Mouse (Mus musculus) right cerebral cortex, postnatal 36 days (tissue): ENCODE measurements around the gene Myo7a.

Experiments
- DNase-seq, 2 experiments: peaks; one replicate each; pipeline ENCODE4 v3.0.0; 2022; ENCODE audit warnings: low spot score in 2 of 2, mixed read lengths in 1 of 2

Myo7a gene

DNA sequence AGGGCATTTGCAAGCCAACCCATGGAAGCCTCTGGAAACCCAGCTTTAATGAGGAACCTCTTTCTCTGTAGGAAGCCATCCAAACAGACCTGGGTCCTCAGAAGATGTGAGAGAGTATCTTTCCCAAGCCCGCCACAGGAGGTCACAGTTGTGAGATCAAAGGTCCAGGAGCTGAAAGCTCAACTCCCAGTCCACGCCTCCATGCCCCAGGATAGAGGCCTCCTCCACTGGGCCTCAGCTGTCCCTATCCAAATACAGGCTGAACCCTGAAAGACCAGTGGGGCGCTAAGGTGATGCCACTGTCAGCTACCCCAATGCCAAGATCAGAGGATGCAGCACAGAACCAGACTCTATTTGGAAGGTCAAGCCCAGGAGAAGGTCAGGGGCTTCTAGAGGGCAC, 23.3 kb upstream of the Myo7a start:
- DNase-seq: no peak

DNA sequence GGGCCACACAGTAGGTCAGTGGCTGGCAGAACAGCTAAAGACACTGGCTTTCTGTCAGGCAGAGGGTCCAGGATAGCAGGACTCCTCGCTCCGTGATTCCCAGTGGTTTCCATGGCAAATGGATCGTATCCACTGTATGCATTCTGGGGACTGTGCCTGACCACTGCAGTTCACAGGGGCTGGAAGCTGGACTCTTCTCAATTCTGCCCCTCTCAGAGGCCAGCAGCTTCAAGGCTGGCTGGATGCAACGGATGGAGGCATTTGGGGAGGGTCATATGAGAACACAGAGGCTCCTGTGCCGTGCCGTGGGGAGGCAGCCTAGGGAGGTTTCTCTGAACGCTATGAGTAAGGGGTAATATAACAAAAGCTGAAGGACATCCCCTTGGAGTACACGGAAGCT, 22.9 kb upstream of the Myo7a start:
- DNase-seq: no peak

DNA sequence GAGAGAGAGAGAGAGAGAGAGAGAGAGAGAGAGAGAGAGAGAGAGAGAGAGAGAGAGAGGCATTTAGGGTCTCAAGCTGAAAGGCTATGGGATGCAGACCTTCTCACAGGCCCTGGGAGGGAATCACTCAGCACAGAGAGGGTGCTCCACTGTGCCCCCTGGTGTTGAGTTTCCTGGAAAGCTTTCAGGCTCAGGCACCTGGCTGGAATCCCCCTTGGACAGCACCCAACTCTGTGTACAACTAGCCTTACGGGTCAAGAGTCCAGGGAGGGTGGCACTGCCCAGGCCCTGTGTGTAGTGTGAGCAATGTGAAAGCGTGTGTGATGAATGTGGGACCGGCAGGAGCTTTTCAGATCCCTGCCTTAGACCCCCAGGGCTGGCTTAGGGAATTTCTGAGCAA, 21.9 kb upstream of the Myo7a start:
- no peak for DNase-seq

DNA sequence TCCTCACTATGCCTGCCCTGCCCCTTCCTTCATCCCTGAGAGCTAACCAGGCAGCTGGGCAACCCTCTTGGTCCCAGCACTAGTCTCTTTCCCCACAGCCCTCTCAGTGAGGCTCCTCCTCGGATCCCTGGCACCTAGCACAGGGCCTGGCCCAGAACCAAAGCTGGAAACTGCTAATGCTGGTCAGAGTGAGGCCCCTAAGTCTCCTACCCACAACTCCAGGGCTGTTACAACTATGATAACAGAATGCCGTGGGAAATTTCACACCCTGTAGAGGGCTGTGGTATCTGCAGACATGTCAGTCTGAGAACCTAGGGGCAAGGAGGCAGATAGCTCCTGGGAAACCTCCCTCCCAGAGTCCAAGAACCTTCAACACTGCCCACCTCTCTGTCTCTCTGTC, 21.3 kb upstream of the Myo7a start:
- no peak for DNase-seq

DNA sequence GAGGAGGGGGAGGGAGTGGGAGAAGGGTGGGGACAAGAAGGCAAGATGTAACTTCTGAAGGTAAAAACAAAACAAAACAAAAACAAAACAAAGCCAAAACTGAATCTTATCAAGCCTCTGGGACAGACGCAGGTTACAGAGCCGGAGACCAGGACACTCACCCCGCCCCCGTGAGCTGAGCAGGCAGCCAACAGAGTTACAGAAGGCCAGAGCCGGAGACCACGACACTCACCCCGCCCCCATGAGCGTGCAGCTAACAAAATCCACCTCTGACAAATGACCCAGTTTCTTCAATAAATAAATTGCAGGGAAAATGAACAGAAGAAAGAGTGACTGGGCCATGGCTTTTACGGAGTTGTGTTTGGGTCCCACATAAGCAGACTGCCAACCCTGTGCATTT, 19.9 kb upstream of the Myo7a start:
- DNase-seq: no peak

DNA sequence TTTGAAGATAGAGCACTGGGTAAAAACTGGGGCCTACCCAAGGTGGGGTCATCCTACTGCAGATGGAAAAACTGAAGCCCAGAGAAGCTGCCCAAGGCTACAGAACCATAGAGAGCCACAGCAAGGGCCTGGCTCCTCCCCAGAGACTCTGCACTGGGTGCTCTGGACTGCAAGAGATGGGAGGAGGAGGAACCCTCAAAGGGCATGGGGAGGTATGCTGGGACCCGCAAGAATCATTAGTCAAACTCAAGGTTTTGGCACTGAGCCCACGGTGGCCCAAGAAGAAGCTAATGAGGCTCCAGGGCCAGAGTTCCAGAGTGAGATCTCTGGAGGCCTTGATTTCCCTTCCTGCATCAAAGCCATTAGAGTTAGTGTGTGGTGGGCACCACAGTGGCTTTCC, 18.7 kb upstream of the Myo7a start:
- no peak for DNase-seq

DNA sequence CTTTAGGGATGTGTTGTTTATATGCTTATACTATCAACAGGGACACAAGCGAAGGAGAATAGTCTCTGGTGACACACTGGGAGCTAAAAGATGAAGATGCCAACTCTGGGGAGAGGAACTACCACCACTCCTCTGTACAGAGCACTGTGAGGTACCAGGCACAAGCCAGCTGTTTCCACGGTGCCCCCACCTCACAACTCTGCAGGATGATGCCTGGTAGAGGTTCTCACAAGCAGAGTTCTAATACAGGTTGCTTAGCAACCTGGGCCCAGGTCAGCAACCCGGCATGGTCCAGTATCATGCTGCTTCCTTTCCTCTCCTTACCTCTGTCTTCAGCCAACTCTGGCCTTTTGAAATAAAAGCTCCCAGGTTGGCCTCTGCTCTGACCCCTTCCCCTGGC, 18.3 kb upstream of the Myo7a start:
- no peak for DNase-seq

DNA sequence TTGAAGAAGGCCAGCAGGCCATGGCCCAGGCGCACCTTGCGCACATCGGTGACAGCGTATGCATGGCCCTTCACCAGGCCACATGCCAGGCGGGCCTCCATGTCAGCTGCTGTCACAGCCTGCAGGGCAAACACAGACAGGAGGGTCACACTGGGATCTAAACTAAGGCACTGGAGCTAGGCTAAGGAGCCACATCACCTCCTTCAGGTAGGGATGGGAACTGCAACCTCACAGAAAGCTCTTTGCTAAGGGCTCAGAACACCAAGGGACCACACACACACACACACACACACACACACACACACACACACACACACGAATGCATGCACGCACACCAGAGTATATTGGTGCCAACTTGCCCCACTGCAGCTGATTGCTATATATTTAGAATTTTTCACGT, 12.4 kb upstream of the Myo7a start:
- DNase-seq: no peak

DNA sequence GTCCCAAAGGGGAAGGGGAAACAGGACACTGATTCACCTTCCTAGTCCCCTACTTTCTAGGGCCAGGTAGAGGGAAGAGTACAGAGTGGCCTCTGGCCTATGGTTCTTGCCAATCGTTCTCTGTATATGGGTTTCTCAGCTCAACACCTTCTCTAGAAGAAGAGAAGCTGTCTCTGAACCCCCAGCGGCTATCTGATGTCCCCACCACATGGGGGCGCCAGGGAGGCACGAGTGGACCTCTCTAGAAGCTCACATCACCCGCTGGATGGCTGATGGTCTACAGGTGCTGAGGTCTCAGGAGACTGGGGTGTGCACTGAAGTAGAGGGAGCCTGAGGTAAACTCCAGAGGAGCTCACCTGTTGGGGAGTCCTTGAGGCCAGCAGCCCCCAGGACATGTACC, 6.1 kb upstream of the Myo7a start:
- no peak for DNase-seq

DNA sequence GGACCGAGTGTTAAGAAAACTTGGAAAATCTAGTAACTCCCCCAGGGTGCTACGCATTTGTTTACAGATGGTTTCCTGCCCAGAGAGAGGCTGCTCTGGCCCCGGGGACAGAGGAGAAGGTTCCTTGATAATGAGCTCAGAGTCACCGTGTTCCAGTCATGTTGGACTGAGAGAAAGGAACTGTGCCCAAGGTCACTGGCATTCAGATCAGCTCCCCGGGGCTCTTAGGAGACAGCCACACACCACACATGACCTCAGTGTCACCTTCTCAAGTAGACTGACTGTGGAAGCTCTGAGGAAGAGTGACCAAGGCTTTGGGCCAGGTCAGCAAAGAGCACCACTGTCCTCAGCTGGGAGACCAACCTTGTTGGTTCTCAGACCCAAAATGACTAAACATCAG, 5.4 kb upstream of the Myo7a start:
- DNase-seq: no peak

DNA sequence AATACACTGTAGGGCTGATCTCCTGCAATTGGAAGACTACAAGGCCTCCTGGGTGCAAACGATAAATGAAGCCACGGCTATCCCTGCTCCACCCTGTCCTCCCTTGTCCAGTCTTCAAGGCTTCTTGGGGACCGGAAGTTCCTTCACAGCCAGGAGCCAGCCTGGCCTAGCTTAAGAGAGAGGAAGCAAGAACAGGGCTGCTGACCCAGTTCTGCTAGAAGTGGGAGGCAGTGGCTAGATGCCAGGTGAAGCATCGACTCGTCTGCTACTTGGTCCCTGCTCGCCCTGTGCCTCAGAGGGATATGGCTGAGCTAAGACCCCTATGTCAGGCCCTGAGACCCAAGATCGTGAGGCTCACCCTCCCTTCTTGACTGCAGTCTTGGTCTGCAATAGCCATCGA, 2.3 kb upstream of the Myo7a start:
- DNase-seq: no peak

DNA sequence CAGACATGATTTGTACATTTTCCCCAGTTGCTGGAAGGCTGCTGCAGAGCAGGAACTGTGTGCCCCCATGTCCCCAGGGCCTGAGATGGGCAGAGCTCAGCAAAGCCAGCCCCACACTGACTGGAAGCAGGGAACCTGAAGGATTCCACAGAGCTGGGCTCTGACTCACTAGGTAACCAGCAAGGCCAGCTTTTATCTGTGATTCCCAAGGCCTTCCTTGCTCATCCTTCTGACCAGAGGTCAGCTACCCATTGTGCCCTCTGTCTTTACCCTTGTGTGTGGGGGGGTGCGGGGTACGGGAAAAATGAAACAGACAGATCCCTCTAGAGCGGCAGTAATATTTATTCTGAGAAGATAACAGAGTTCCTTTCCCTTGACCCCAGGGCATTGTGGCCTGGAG, 1.9 kb upstream of the Myo7a start:
- DNase-seq: no peak

DNA sequence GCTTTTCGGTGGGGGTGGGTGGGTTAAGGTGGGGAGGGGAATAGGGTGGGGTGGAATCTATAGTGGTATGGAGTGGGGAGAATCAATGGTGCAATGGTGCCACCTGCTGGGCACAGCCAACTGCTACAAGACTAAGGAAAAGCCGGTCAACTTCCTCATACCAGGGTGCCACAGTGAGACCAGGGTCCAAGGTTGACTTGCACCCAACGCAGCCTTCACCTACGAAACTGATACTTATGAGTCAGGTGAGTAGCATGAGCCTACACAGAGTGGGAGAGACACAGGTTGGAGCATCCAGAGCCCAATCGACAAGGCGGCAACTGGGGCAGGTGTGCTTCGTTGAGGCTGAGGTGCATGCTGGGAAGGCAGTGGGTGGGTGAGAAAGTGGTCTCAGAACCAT, 1.0 kb upstream of the Myo7a start:
- DNase-seq: peak in 1 of 2 experiments; percentile 68

DNA sequence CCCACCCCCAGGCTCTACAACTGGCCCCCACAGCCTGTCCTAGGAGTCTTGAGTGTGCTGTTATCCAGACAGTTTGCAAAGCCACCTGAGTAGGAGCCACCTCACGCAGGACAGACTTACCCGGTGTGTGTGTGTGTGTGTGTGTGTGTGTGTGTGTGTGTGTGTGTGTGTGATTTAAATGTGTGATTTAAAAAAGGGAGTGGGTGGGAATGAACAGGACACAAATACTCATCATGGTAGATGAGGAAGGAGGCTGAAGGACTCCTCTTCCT, 573 bp upstream of the Myo7a start:
- DNase-seq: no peak

DNA sequence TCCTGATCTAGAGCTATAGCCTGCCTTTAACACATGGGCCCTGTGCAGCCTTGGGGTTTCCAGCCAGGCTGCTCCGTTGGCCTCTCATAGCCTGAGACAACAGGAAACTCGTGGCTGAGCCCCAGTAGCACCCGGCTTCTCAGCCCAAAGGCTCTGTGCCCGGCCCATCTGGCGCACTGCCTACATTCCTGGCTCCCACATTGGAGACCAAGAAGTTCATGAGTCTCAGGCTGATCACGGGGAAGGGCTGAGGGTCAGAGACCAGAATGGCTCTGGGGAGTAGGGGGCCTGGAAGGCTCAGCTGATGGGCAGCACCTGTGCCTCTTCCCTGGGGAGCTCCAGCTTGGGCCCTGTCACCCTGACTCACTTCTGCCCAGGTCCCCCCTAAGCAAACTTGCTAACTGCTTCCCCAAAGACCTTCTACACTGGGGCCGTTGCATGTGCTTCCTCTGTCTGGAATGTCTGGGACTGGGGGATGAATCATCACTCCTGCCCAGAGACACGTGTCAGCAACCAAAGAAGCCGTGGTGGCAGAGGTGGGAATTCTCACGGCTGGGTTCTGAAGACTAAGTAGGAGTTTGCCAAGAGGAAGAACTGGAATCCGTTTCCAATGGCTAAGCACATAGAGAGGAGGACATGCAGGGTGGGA, 2.2 kb downstream of the Myo7a start:
- DNase-seq: no peak

DNA sequence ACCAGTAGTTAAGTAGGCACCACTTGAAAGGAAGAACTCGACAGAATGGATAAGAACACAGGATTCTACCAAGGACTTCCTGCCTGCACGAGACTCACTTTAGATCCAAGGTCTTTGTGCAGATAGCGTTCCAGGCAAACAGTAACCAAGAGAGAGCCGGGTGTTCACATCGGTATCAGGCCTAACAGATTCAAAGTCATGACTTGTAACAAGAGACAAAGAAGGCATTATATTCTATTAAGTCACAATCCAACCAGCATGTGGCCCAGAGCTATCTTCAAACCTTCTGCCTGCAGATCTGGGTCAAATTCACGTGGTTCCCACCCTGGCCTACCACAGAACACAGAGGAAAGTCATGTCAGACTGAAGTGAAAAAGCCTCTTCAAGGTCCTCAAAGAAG, 4.7 kb downstream of the Myo7a start:
- no peak for DNase-seq

DNA sequence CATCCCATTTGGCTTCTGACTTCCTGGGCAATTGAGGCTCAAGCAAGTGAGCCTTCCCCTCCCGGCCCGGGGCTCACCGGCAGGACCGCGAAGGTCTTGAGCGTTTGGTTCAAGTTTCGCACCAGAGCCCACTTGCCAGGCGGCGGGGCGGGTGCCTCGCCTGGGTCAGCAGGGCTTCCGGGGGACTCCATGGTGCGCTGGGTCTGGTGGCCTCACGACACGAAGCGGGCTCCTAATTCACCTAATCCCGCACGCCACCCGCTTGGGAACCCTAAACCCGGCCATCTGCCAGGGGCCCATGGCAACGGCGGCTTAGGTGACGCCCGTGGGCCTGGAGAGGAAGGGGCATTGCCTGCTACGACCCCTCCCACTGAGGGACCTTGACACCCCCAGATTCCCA, 8.1 kb downstream of the Myo7a start:
- DNase-seq: no peak

DNA sequence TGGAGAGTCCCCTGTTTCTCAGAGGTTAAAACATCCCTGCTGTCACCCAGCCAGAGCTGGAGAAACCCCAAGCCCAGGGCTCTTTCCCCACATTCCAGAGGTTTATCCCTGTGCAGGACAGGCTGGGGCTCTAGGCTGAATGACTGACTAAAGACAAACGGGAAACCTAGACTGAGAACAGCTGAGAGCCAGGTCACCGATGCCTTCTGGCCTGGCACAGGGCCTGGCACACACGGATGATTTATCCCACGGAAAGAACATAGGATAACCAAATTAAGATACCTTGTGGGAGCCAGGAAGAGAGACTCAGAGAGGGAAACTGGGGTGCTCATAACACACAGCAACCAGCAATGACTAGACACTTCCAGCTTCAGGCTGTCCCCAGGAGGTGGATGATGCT, 9.6 kb downstream of the Myo7a start:
- DNase-seq: no peak

DNA sequence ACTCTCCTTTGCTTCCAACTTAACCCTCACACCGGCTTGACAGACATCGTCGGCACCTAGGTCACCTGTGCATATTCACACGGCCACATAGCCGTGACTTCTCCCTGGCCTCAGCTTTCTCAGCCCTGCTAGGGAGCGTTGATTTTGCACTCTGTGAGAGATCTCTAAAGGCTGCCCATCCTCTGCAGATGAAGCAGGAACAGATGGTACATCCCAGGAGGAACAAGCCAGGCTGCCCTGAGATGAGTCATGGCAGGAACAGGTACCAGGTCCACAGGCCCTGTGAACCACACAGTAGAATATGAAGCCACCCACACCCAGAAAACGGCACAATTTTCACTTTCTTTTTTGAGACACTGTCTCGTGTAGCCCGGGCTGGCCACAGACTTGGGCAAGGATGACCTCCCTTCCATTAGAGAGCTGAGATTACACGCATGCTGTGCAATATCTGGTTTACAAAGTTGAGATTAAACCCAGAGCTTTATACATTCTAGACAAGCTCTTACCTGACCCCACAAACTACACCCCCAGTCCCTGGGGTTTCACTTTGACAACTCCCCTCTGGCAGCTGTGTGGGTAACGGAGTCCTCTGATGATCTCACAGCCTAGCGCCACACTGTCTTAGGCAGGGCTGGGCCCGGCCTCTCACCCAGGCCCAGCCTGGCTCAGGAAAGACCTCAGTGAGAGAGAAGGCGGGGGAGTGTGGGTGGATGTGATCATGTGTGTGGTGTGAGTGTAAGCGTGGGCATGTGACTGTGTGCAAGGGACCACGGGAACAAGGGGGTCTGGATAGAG, 10.5 kb downstream of the Myo7a start:
- DNase-seq: peak in 1 of 2 experiments; percentile 38

DNA sequence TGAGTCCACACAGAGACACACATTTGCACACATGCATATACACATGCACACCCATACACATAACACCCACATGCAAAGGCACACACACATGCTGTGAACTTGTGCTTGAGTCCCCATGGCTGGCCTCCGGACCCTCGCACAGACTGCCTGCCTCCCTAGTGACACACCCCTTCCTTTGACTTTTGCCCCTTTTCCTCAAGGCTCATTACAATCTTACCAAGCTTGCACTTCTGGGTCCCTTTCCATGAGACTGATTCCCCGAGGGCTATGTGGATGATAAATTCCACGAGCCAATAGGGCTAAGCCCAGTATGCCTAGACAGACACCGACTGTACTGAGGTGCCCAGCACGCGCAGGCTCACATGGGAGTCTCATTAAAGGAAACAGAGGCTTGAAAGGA, 13.1 kb downstream of the Myo7a start:
- no peak for DNase-seq

DNA sequence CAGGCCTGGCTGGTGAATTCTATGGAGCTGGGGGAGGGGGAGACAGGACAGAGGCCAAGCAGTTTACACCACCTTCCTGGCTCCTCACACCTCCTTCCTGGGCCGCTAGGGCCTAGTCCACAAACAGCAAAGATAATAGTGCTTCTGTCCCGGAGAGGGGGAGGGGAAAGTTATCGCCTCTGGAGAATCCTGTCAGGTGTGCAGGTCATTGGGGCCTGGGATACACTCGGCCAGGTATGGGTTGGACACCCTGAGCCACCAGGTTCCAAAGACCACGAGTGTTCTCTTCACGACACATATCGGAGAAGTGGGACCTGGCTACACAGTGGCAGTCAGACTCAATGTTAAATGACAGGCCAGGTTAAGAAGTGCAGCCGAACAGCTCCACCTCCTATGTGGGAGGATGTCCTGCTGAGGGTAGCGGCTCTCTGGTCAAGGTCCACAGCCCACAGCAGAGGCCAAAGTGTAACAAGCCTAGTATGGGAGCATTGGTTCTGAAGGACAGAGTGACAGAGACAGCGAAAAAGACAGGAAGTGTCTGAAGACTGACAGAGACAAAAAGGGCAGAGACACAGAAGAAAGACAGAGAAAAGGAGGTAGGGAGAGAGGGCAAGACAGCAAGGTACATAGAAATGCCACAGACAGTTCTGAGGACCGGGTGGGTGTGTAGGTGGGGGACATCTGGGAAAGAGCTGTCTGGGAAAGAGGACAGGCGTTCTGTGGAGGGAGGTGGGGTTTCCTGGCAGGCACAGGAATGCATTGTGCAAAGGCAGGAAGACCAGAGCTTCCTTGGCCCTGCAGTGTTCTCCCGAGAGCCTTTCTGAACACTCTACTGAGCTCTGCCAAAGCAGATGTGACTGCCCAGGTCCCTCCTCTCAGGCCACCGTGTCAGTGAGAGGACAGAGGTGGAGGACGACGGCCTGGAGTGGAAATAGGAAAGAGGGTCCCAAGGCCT, 14.6 kb downstream of the Myo7a start:
- no peak for DNase-seq

DNA sequence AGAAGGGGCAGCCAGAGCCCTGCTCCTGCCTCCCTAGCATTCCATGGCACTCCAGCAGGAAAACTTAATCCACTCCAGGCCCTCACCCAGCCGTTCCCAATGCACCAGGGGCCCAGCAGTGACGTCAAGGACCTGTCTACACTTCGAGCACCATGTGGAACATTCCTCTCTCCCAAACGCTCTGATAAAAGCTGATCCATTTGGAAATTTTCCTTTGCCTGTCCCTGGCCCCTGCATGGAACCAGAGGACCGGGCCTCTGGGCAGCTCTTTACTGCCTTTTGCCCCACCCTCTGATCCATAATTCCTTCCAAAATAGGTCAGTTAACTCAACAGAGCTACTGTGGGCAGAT, 15.4 kb downstream of the Myo7a start:
- no peak for DNase-seq
